Mouse (Mus musculus) telencephalon, adult 2 months (tissue): ENCODE data around the gene Apoe.
A peak's percentile ranks its signal among the peaks of the same experiment; 100 is the strongest.
"Not testable (repeated sequence)": the region's sequence is repeated elsewhere in the genome, so short reads cannot be mapped to it uniquely, and the experiment has no call there.

ENCODE experiments used
- DNase-seq: peaks from one replicate; pipeline ENCODE4 v3.0.0-alpha.2; 2011; ENCODE audit warnings: low read depth, low spot score

Gene Apoe

GRCm38 (mm10) chr7:19691873-19692865, 6.8 kb downstream of the Apoe start, which contains the start of gene Apoc1:
Gene Apoc1 (minus strand): TSS chr7:19692660.
- no peak for DNase-seq

DNA sequence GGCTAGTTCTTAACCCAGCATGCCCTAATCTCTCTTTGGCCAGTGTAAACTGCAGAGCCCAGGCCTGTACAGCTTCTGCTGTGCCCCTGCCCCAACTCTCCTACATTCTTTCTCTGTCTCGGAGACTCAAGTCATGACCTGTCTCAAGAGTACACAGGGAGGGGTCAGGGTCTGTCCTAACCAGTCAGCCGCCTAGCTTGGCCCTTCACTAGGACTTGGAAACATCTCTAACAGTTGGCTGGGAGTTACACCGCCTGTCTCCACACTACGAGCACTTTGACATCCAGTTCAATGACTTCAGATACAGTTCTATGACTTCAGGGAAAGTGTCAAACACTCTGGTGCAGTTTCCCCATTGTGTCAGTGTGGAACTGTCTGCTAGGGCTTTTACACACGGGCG, 7.6 kb downstream of the Apoe start:
- DNase-seq, result no peak

DNA sequence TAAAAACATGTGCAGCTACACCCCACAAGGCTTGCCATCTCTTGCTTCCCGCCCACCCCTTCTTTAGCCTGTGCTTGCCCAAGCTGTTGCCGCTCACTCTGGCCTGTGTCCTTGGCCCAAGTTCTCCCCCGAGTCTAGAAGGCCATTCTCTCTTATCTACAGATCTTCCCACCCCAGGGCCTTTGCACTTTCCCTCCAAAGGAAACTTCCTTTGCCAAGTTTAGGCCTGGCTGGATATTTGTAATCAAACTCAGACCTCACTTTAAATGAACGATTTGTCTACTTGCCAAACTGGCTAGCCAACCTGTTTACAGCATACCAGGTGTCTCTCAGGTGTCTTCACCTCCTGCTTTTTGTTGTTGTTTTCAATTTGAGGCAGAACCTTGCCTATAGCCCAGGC, 8.1 kb downstream of the Apoe start:
- no peak for DNase-seq

DNA sequence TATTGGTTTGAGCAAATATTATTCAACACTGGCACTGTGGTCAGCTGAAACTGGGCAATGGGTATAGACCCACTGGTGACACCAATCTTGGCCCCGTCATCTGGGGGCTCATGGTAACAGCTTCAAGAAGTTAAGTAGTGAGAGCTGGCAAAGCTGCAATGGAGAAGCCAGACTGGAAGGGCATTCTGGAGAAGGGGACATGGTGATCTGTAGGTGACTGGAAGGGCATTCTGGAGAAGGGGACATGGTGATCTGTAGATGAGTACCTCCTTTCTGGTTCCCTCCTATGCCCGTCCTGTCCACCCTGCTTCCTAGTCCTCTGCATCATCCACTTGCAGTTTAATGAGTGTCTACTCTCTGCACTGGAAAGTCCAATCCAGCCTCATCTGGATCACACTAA, 10.4 kb downstream of the Apoe start:
- DNase-seq, result no peak

- no peak for DNase-seq
These were observed 10.9 kb downstream of the Apoe start for GRCm38 (mm10) chr7:19688101-19688500.

DNA sequence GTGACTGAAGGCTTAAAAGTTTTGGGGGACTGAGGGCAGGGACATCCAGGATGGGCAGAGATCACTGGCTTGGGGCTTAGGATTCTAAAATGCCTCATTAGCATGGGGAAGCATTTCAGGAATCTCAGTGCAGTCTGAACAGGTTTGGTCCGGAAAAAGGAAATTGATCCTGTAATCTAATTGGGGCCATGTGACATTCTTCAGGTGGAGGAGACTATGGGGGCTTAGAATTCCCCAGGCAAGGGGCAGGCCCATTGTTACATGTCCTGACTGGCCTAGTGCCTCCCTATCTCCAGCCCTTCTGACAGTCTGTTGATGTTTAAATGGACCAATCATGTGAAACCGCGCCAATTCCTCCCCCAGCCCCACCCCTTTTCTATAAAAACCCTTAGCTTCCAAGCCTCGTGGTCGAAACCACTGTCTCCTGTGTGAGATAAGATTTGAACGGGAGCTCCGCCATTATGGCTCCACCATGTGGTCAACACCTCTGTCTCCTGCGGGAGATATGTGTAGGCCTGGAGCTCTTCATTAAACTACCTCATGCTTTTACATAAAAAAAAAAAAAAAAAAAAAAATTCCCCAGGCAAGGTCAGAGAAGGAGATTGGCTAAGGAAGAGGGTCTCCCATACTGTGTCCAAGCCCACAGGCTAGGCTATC, 11.9 kb downstream of the Apoe start:
- DNase-seq, result not testable (repeated sequence)

GRCm38 (mm10) chr7:19686521-19686920, 12.5 kb downstream of the Apoe start:
- DNase-seq, result no peak

DNA sequence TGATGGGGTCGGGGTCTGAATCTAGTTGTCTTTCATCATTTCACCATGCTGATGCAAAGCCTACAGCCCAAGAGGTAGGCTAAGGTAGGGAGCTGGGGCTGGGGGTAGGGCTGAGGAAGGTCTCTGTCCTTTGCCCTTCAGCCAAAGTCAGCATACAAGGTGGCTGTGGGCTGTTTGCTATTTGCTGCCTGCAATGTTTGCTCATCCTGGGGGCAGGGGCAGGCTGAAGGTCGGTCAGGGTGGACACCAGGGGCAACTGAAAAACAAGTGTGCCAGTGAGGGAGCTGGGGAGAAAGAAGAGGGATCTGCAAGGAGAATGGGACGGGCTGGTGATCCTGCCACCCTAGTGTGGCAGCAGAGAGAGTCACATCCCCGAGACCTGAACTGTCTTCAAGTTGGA, 13.6 kb downstream of the Apoe start:
- no peak for DNase-seq

DNA sequence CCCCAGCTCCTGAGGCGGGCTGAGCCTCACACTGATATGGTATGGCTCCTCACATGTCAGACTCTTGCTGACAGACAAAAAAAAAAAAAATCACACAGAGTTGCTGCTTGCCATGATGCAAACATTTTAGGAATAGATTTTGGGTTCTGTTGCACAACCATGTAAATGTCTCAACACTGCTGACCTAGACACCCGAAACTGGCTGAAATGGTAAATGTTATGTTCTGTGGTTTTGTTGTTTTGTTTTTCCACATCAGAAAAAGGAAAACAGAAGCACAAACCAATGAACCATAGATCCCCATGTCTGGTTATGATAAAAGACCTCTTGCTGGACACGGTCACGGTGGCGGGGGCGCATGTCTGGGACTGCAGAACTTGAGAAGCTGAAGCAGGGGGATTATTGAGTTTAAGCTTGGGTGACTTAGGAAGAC, 15.2 kb downstream of the Apoe start:
- no peak for DNase-seq

DNA sequence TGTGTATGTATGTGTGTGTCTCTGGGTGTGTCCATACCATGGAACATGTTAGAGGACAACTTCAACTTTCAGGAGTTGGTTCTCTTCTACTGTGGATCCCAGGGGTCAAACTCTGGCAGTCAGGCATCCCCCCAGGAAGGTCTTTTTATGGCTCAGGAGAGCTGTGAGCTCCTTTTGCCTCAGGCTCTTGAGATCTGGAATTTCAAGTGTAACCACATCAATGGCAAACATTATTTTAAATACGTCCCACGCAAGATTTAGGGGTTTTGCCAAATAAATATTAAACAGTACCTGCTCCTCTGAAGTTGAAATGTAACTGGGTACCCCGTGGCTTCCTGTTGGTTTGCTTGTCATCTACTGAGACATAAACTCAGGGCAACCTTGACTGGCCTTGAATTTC, 16.0 kb downstream of the Apoe start:
- no peak for DNase-seq

- DNase-seq, result no peak
These were observed 17.7 kb downstream of the Apoe start, which contains the start of the genes Gm44805 and Apoc4 for GRCm38 (mm10) chr7:19681202-19681694. Gene Gm44805 (minus strand): TSS chr7:19681423. Gene Apoc4 (minus strand): TSS chr7:19681479.

GRCm38 (mm10) chr7:19680702-19681101, 18.3 kb downstream of the Apoe start:
- no peak for DNase-seq

DNA sequence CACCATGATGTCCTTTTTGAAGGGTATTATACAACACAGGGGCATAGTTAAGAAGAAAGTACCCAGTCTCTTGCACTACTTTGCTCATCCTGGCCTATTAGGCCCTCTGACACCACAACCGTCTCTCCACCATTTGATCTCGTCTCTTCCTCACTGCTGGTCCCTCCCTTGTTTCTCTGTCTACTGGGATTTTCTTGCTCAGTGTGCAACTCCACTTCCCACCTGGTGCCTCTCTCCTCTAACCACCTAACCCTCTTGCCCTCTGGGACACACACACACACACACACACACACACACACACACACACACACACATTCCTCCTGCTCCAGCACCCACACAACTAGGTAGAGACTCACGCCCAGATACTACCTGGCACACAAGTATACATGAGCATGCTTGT, 20.1 kb downstream of the Apoe start:
- no peak for DNase-seq

DNA sequence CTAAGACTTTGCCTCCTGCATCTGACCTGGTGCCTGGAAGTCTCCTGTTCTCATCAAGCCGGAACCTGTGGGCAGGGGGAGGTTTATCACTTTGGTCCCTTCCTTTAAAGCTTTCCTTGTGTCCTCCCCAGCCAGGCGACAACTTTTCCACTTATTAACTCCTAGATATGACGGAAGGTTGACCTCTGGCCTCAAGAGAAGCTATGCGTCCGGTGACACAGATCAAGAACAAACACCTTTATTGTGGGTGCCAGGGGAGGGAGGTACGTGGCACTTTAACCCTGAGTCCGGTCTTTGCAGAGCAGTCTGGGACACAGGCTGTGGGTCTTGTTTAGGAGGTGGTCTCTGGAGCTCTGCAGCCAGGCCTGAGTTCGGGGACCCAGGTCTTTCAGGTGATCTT, 21.1 kb downstream of the Apoe start, which contains the start of gene Apoc2:
Apoc2 (minus strand) TSS at position 70 of the 400 bp plus-strand sequence.
- DNase-seq, result no peak

- no peak for DNase-seq
These were observed 22.3 kb downstream of the Apoe start for GRCm38 (mm10) chr7:19676662-19677061.

DNA sequence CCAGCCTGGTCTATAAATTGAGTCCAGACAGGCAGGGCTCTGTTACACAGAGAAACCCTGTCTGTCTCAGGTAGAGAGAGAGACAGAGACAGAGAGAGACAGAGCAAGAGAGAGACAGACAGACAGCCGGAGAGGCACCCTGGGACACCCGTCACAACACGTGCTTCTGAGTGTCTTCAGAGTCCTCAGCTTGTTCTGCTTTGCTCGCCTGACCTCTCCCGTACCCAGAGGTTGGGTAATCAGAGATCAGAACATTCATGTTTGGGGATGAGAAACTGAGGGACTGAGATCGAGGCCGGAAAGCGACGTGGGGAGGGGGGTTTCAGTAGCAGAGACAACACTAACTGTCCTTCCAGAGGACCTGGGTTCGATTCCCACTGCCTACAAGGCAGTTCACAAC, 23.2 kb downstream of the Apoe start:
- DNase-seq, result no peak

DNA sequence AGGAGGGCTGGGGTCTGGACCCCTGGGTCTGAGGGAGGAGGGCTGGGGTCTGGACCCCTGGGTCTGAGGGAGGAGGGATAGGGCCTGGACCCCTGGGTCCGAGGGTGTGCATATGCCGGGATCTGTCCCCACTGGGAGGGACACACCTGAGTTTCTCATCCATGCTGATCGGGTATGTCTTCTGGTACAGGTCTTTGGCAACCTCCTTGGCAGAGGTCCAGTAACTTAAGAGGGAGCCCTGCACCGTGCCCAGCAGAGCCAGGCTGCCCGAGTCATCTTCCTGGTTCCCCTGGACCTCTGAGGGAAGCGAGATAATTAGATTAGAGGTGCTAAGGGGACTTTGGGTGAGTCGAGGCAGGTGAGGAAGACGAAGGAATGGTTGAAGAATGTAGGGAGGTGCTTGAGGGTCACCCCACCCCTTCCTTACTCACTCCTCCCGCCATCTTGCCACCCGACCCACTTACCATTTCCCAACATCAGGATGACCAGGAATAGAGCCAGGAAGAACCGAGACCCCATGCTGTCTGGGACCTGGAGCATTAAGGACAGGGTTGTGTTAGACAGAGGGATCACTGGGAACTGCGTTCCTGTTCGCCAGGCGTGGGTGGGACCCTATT, 25.8 kb downstream of the Apoe start:
- DNase-seq, result no peak

- DNase-seq, result no peak
These were observed 27.5 kb downstream of the Apoe start for GRCm38 (mm10) chr7:19671511-19671910.

- DNase-seq, result peak; percentile 84
These were observed 29.9 kb downstream of the Apoe start for GRCm38 (mm10) chr7:19668947-19669721.

GRCm38 (mm10) chr7:19667434-19667833, 31.6 kb downstream of the Apoe start:
- no peak for DNase-seq

- DNase-seq, result no peak
These were observed 32.2 kb downstream of the Apoe start for GRCm38 (mm10) chr7:19666750-19667149.
